Mouse (Mus musculus): Measurements from ENCODE around the gene Rpl37.

The Rpl37 gene

DNA sequence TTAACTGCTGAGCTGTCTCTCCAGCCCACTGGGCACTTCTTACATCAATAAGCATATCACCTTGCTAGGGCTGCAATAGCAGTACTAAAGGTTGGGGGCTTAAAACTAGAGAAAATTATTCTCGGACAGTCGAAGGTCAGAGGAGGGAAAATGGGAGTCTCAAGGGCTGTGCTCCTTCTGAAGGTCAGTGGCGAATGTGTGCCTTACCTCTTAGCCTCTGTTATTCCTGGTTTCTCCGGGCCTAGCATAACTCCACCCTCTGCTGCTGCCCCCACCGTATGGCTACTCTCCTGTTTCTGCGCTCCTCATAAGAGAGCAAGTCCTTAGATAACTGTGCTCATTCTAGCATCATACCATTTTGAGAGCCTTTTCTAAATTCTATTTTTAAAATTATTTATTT is 35.7 kb downstream of the Rpl37 start:
- peak; percentile 51 for DNase-seq (ENCODE audit: low read depth, low spot score)

DNA sequence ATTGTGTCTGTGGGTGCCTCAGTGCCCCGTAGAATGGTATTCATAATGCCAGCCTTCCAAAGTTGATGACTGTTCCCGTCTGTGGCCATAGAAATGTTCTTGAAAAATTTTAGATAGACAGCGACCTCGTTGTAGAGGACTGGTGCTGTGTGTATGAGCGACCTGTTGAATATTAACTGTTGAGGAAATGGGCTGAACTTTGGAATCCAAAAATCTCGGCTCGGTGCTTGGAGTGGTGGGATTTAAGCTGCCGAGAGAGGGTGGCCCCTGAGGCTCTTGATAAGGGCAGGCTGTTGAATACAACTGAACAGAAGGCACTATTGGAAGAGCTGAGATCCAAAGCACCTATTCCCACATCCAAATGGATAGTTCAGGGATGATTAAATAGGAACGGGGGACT is 38.2 kb downstream of the Rpl37 start:
- DNase-seq (ENCODE audit: low read depth, low spot score): no peak

DNA sequence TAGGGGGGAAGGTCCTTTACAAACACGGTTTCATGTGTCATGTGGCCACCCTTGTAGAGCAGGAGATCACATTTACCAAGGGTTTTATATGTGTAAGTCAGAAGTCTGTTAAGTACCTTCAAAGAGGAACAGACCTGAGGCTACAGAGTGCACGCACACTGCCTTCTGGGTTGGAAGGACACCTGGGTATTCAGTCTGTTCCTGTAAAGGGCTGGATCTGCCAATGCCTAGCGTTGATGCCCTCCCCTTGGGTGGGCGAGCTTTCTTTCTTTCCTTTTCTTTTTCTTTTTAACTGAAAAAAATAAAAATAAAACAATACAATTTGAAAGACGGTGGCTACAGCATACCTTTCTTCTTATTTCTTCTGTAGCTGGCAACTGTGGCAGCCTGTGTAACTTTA is 38.6 kb downstream of the Rpl37 start:
- DNase-seq (ENCODE audit: low read depth, low spot score): no peak

DNA sequence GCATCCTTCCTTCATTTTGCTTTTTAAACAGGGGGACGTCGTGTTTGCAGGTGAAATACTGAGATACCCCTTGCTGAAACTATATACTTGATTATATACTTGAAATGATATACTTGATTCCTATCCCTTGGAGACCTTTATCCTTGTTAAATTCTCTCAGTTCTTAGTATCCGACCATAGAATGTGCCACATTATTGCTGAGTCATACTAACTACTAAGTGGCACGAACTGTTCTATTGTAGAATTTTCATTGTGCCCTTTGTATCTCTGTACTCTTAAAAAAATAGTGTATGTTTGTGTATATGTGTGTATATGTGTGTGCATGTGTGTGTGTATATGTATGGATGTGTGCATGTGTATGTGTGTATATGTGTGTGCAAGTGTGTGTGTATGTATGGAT is 39.9 kb downstream of the Rpl37 start:
- no peak for DNase-seq (ENCODE audit: low read depth, low spot score)

DNA sequence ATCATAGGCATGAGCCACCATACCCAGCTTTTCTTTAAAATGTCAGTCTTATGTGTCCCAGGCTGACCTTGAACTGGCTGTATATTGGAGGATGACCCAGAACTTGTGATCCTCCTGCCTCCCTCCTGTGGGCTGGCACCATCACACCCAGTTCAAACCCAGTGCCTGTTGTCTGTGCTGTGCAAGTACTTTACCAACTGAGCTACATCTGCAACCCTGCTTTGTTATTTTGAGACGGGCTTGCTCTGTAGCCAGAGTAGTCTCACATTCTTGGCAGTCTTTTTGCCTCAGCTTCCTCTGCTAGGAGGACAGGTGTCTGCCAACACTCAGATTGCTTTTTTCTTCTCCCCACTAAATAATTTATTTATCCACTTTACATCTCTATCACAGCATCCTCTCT is 40.9 kb downstream of the Rpl37 start:
- DNase-seq (ENCODE audit: low read depth, low spot score): no peak

DNA sequence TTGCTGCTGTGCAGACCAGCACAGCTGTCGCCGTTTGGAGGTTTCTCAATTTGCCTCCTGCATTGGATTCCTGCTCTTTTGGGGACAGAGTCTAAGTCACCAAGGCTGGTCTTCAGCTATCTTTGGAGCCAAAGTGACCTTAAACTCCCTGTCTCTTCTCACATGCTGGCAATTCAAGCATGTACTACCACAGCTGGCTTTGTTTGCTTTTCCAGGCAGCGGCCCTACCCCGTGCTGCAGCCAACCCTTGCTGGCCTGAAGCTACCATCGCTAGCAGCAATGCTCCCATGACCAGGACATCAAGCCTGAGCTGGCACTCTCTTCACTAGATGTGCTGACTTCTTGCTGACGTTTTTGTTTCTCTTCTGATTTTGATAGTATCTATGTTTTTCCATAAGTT is 42.4 kb downstream of the Rpl37 start:
- DNase-seq (ENCODE audit: low read depth, low spot score): no peak

DNA sequence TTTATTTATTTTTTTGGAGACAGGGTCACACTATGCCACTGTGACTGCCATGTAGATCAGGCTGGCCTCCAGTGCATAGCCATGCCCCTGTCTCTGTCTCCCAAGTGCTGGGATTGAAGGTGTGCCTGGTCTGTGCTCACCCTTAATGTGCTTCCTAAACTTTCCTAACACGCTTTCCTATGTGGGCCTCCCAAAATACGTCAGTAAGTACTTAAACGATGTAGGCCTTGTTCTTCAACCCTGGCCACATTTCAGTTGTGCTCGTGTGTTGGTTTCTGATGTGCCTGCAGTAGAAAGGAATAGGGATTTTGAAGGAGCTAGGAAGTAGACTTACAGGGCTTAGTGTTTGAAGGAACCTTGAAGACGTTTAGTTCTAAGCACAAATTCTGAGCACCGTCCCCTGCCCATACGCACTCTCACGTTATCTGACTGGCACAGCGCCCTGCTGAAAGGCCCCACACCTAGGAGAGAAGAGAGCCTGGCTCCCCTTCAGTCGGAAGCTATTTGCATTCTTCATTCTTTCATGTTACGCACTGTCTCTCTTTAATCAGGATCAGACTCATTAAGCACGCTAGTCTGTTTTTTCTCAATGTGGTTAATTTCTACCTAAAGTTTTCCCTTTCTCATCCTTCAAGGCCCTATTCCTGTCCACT is 48.8 kb downstream of the Rpl37 start:
- DNase-seq (ENCODE audit: low read depth, low spot score): no peak

Measured in ZHBTc4 (cell line).